Mouse (Mus musculus) retina, postnatal 1 day (tissue): ENCODE measurements around the gene Lrrc17.
A peak's percentile ranks its signal among the peaks of the same experiment; 100 is the strongest.
"Not testable (repeated sequence)": the region's sequence is repeated elsewhere in the genome, so short reads cannot be mapped to it uniquely, and the experiment has no call there.

Experiments used
- DNase-seq: peaks from one replicate; pipeline ENCODE4 v3.0.0-alpha.2; 2012

The Lrrc17 gene

DNA sequence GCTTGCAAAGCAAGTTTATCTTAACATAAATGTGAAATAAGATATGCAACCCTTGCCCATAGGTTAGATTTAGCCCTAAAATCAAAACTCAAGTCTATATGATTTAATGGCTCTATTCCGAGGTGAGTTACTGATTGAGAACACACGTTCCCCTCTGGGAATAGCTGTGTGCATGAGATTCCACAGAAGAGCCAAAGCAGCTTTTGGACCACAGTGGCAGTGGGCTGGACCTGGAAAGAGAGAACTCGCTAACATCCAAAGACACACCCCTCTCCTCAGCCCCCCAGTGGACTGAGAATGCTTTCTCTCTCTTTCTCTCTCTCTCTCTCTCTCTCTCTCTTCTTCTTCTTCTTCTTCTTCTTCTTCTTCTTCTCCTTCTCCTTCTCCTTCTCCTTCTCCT lies 1.5 kb downstream of the Lrrc17 start:
- DNase-seq = no peak

DNA sequence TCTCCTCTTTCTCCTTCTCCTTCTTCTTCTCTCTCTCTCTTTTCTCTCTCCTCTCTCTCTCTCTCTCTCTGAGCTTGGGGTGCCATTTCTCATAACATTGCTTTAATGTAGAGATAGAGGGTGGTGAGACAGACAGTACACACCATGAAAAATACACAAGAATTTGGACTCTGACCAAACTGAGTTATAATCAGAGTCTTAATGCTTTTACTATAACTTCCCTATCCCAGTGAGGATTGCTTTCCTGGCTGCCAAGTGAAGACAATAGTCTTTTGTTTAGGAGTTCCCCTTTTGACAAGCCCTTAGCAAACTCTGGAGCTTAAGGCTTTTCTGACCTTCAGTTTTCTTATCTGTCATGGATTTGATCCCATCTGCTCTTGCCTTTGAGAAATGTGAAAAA lies 1.9 kb downstream of the Lrrc17 start:
- DNase-seq = no peak

DNA sequence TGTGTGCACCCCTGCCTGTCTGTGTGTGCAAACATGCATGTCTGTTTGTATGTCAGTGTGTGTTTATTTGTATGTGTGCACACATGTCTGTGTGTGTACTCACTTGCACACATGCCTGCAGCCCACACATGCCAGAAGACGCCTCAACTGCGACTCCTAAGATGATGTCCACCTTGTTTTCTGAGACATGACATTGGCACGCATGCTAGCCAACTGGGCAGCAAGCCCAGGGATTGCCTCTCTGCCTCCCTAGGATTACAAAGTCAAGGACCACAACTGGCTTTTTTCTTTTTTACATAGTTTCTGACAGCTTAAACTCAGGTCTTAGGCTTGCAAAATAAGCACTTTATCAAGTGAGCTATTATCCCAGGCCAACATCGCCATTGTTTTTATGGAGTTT lies 2.4 kb downstream of the Lrrc17 start:
- no peak for DNase-seq

DNA sequence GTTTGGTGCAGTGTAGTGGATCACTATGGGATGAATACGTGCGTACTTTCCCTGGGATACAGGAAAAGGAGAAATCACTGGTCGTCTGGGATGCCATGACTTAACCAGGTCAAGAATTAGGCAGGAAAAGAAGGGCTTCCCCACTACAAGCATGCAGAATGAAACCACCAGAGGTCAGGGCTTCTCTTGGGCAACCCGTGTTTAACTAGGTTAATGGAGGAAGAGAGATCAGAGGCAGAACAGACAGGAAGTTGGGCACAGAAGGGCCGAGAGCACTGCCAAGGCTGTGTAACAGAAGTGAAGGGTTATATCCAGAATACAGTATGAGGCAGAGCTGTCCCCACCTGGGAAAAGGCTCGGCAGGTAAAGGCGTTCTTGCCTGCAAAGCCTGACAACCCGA lies 3.6 kb downstream of the Lrrc17 start:
- no peak for DNase-seq

DNA sequence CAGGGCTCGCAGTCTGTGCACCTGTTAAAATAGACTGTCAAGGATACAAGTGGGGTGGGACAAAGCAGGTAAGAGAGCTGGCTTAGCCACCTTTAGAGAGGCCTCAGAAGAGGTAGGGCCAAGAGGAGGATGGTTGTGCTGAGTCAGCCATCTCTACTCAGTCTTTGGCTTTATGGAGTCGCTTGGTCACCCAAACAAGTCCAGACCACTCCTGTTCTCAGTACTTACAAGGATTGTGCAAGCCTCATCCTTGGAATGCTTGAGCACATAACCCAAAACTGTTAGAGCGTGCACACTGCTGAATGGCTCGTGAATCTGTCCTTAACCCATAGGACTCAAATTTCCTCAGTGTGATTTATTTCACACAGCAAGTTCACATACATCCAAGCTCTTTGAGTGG lies 10.3 kb downstream of the Lrrc17 start:
- no peak for DNase-seq

DNA sequence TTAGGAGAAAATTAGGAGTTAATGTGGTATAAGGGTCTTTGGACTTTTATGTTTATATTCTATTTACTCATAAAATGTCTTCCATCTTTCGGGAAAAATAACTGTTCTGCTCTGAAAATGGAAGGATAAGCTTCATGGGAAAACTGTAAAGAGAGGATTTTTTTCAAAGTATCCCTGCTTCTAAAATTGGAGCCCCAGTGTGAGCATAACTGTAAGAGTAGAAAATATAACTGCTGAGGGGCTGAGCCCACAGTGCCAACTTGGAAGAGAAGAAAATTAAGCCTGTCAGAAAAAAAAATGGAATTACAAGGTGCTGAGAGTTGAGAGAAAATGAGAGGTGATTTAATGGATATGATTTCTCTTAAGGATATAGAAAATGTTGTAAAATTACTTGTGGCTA lies 11.4 kb downstream of the Lrrc17 start:
- no peak for DNase-seq

DNA sequence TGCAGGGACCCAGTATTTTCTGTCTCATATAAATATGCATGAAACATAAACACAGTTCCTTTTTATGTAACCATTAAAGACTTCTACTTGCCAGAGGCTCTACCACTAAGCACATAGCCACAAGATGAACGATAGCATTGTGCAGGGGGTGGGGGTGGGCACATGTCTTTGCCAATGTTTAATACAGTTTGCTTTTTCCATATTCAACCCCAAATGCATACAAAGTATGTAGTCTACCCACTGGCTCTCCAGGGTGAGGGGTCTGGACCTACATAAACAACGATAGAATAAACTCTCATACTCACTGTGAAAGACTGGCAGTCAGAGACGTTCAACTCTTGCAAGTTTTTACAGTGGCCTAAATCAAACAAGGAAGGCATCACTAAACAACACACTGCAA lies 13.1 kb downstream of the Lrrc17 start:
- no peak for DNase-seq

DNA sequence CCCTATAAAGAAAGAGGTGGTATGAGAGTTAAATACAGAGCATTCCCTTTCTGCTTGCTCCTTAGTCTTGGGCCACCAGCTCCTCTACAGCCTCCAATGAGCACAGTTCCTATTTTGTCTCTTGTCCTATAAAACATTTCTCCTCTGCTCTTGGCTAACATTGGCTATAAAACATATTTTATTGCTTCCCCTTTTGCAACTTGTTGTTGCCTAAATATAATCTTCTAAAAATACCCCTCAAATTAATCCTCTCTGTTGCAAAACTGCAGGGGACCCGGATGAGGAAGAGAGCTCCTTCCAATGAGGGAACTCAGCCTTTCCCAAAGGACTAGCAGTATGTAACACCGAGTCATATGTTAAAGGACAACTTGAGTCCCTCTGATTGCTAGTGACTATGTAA lies 20.6 kb downstream of the Lrrc17 start:
- no peak for DNase-seq

DNA sequence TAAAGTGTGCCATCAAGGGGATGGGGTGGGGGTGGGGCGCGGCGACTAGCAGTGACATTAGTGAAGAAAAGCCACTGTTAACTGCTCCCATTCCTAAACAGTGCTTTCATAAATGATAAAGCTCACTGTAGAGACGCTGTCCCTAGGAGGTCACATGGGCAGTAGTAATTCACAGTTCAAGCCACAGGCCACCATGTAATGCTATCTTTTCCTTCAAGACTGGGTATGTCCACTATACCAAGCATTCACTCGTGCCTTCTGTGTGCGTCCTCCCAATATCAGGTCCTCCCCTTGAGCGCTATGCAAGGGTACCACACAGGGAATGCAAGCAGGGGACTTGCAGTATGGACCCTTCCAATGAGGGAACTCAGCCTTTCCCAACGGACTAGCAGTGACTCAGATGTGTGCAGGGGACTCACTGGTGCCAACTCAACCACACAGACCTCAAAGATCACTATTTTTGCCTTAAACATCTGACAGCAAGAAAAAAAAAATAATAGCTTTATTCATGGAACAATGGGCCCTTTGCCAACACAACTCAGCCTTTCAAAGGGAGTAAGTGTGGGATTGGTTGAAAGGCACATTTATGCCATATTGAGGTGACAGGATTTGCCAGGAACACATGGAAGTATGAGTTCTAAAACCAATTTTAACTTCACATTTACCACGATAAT lies 22.2 kb downstream of the Lrrc17 start:
- no peak for DNase-seq

DNA sequence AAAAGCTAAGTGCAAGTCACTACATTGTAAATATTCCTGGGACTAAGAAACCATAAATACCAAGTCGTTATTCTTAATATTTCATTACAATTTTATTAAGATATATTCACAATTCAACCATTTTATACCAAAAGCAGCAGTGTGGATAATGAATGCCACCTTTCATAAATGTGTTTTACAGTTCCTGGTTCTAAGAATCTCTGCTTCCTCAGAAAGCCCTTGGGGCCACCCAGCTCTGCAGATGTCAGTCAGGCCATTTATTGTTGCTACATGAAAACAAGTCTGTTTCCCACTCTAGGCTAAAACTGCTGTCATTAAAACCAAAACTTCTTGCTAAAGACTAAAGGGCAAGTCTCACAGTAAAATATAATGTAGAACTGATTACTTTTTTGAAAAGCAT lies 24.4 kb downstream of the Lrrc17 start:
- DNase-seq = no peak

DNA sequence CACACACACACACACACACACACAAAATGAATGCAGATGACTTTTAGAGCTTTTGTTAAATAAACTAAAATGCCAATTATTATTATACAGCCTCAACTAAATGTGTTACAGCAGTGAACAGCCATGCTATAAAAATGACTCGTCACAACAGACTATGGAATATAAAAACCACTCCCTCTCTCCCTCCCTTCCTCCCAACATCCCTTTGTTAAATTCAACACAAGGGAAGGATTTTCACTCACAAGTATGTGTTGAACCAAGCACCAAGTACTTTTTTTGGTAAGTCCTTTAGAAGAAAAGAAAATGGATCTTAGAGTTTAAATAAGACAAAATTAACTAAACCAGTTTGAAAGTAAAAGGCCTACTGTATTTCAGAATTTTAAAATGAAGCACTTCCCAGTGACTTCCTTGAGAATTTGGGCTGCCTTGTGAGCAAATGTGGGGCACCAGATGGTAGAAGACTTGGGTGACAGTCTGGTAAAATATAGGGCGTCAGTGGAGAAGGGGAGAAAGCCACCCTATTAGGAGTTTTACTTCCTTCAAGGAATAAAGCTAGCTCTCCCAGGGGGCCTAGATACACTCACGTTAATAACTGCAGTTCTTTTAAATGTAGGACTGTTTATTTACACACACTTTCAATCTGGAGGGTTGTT lies 29.5 kb downstream of the Lrrc17 start:
- no peak for DNase-seq

DNA sequence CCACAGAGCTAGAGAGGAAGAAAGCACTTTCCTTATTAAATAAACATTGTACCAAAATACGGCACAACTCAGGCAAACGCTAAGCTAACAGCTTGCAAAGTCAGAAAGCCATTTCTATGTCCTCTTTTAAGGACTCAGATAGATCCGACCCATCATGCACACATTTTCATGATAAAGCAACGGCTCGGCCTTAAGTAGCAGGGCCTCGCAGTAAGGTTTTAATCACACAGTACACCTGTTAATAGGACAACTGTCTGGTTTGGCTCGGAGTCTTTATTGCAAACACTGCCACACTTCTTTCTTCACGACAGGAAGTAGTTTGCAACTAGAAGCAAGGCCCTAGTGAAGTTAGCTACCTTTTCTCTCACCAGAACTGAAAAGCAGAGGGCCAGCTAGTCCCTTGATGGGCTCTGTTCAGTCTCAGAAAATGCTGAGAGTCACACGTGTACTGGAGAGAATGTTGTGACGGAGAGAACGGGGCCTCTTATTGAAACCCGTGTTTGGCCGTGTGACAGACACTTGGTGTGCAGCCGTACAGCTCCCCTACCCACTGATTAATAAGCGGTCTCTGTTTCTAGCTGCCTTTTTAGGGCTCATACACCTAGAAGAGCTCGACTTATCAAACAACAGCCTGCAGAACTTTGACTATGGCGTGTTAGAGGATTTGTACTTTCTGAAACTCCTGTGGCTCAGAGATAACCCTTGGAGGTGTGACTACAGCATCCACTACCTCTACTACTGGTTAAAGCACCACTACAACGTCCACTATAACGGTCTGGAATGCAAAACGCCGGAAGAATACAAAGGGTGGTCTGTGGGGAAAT lies 31.2 kb downstream of the Lrrc17 start:
- no peak for DNase-seq

DNA sequence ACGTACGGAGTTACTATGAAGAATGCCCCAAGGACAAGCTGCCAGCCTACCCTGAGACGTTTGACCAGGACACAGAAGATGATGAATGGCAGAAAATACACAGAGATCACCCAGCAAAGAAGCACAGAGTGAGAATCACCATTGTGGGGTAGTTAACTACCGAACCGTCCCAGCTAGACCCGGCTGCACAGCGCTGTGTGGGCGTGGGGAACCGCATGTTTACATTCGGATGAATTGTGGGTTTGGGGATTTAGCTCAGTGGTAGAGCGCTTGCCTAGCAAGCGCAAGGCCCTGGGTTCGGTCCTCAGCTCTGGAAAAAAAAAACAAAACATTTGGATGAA lies 31.8 kb downstream of the Lrrc17 start:
- no peak for DNase-seq

DNA sequence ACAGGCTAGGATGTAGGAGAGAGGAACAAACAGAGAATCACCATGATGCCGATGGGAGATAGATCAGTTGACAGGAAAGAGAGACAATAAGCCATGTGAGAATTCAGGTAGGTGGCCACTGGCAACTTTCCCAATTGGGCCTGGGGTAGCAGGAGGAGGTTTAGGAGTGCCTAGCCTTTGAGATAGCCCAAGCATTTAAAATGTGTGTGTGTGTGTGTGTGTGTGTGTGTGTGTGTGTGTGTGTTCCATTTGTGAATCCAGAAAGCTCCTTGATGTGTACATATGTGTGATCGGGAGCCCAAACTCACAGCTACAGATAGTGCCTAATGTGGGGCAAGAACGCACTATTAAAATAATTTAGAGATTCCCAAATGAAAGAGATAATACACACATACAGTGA lies 34.8 kb downstream of the Lrrc17 start:
- DNase-seq = no peak

DNA sequence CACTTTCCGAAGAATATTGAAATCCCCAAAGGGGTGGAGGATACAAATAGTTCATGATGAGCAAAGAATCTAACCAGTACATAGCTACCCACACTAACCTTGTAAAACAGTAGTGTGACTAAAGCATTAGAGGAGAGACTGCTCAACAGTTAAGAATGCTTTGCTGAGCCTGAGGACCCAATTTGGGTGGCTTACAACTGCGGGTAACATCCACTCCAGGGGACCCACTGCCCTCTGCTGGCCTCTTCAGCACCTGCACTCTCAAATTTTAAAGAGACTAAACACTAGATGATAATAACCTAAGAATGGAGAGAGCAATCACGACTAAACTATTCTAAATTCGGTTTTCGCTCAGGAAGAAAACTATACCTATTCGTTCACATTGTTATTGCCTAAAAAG lies 43.4 kb downstream of the Lrrc17 start:
- DNase-seq = peak; percentile 60

DNA sequence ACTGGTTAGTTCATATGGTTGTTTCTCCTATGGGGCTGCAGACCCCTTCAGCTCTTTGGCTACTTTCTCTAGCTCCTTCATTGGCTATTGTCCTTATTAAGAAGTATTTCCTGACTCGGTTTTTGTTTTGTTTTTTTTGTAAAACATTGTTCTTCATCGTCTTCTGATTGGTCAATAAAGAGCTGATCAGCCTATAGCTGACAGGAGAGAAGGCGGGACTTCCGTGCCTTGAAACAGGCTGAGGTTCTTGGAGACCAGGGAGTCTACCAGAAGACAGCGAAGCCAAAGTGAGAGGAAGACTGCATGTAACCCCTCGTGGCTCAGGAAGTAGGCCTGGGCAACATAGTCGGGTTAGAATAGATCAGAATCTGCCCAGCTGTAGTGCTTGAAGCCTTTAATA lies 44.3 kb downstream of the Lrrc17 start:
- no peak for DNase-seq

DNA sequence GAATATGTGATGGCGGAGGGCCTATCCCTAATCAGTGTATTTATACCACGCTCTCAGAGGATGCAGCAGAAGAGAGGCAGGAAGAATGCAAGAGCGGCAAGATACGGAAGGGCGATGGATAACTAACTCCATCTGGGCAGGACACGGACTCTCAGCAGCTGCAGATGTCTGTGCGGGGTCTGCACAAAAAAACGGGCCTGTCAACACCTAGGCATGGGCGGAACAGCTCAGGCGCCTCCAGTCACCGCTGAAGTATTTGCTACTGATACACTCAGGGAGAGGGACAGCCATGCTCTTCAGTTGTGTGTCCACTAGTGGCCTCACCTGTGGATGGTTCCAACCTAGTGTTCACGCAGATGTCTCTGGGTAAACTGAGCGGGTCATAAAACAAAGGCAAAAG lies 44.9 kb downstream of the Lrrc17 start:
- no peak for DNase-seq

DNA sequence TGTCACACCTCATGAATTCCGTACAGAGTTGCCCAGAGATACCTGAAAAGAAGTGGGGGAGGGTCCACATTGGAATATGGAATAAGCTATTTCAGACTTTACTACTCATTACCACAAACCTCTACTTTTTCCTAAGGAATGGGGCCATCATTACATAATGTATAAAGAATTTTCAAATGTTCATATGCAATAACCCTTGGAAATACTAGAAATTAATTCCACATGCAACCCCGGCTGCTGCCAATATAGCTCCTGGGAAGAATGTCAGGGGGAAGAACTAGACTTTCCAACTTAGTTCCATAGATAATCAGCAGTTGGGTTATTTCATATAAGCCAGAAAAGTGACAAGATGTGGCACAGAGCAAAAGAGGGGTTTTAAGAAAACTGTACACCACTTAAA lies 48.7 kb downstream of the Lrrc17 start:
- DNase-seq = no peak

DNA sequence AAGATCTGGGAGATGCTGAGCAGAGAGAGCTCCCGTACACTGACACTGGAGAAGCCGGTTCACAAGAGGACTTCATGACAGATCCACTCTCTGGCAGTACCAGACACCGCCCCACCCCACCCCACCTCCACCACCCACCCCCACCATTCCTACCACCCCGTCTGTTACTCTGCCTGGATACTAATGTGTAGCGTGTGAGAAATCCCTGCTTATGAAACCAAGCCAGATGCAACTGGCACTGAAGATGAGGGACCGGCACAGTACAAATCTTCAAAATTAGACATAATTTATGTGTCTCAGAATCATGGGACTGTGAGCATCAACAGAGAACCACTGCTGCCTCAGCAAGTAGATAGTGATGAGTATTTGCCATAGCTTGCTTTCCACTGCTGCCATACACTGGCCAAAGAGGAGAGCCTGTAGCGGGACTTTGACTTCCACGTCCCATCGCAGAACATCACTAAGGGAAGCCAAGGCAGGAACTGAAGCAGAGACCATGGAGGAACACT lies 49.9 kb downstream of the Lrrc17 start:
- no peak for DNase-seq

DNA sequence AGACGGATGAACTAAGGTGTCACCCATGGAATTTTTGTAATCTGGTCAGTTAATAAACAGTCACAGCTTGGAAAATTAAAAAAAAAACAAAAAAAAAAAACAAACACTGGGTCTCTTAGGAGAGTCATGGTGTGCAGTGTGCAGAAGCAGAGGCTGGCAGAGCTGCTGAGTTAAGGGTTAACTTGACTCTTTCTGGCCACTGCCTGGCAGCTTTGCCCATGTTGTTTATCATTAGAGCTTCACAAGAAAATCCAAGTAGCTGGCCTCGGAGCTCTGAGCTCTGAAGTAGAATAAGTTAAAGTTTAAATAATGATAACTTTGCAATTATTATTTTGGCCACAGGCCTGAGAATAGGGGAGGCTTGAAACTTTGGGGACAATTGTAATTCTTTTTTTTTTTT lies 56.2 kb downstream of the Lrrc17 start:
- not testable (repeated sequence) for DNase-seq

DNA sequence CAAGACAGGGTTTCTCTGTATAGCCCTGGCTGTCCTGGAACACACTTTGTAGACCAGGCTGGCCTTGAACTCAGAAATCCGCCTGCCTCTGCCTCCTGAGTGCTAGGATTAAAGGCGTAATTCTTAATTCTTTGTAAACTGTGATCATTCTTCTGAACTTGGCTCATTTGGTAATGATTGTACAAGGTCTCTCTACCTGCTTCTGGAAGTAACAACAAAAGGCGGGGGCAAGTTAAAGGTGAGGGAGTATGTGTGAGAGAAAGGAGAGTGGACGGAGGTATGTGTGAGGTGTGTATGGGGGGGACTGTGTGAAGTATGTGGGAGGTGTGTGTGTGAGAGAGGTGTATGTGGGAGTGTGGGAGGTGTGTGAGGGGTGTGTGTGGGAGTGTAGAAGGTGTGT lies 56.6 kb downstream of the Lrrc17 start:
- DNase-seq = no peak

DNA sequence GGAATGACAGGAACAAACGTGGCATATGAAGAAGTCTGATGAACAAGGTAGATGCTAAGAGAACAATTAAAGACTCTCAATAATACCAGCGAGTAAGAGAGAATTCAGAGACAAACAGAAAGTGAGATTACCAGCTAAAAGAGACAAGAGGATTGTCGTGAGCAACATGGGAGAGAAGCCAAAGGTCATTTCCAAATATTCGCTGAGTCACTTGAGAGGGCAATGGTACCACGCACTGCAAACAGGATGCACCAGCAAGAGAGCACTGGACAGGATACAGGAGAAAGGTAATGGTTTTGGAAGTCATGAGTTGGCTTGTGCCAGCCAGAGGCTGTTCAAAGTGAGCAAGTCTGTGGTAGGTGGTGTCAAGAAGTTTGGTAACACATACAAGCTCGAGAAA lies 62.6 kb downstream of the Lrrc17 start:
- no peak for DNase-seq

DNA sequence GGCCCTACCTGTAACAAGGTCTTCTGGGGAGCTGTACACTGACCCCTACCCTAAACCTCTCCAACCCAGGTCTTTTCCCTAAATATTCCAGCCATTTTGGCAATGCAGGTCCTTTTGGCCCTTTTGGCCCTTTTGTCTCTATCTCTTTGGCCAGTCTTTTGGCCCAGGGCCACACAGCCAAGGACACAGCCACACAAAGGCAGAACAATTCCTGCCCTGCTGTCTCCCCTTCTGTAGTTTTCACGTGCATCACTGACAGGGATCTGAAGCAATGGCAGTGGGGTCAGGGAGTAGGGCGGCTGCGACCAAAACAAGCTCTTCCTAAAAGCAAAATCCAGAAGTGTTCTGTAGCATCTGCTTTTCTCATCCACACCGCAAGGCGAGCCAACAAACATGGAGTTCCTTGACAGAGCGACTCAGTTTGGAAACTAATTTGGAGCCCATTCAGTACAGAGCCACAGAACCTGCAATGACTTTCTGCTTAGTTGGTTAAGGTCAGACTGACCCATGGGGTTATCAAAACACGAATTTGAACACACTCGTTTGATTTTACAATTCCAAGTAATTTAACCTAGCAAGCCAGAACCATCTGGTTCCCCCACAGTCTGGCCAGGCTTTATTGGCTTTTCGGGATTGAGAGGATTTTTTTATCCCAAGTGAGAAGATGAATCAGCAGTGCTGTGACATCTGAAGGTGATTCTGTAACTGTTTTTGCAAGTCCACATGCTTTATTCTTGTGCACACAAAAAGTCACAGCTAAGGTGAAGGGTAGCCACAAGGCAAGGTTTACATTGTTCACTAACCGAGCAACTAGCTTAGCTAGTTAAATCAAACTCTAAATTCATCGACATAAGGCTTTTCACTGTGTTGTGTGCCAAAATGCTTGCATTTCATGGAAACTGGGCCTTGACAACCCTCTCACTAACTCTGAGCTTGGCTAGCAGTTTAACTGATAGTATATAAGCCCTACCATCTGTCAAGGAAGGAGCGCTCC lies 65.2 kb downstream of the Lrrc17 start:
- DNase-seq = no peak
